Mouse (Mus musculus) fat pad, adult 2 months (tissue): ENCODE measurements around the gene E2f1.

ENCODE experiments used
- DNase-seq: peaks from one replicate; pipeline ENCODE4 v3.0.0-alpha.2; 2011; ENCODE audit warnings: low read depth, low spot score; ENCODE audit errors: extremely low read depth

E2f1 gene

GRCm38 (mm10) chr2:154569836-154570286 is at the start of gene E2f1:
Gene E2f1, minus strand, starts transcription at chr2:154569892.
- DNase-seq: no peak

- no peak for DNase-seq
Observed at GRCm38 (mm10) chr2:154617061-154617460, 47.4 kb upstream of the E2f1 start.

GRCm38 (mm10) chr2:154615674-154616073 is 46.0 kb upstream of the E2f1 start:
- no peak for DNase-seq

GRCm38 (mm10) chr2:154614841-154615576 is 45.3 kb upstream of the E2f1 start:
- DNase-seq: no peak

GRCm38 (mm10) chr2:154613118-154614115 is 43.7 kb upstream of the E2f1 start, which contains the start of the genes Zfp341 and 4930519P11Rik:
Gene Zfp341, plus strand, starts transcription at chr2:154613297.
Gene 4930519P11Rik, minus strand, starts transcription at chr2:154613437.
- DNase-seq: no peak

GRCm38 (mm10) chr2:154609050-154609767 is 39.5 kb upstream of the E2f1 start:
- DNase-seq: peak; percentile 98

GRCm38 (mm10) chr2:154606965-154607364 is 37.3 kb upstream of the E2f1 start:
- DNase-seq: peak; percentile 95

- no peak for DNase-seq
Observed at GRCm38 (mm10) chr2:154604156-154604555, 34.5 kb upstream of the E2f1 start.

- peak; percentile 97 for DNase-seq
Observed at GRCm38 (mm10) chr2:154603638-154604153, 34.0 kb upstream of the E2f1 start, which contains the start of gene Pxmp4. Gene Pxmp4, minus strand, starts transcription at chr2:154603708.

GRCm38 (mm10) chr2:154603007-154603637 is 33.4 kb upstream of the E2f1 start:
- no peak for DNase-seq

- DNase-seq: peak; percentile 76
Observed at GRCm38 (mm10) chr2:154601324-154601723, 31.6 kb upstream of the E2f1 start.

- no peak for DNase-seq
Observed at GRCm38 (mm10) chr2:154600586-154600985, 30.9 kb upstream of the E2f1 start.

- DNase-seq: no peak
Observed at GRCm38 (mm10) chr2:154597399-154597798, 27.7 kb upstream of the E2f1 start.

GRCm38 (mm10) chr2:154595775-154596174 is 26.1 kb upstream of the E2f1 start:
- DNase-seq: no peak

GRCm38 (mm10) chr2:154593025-154593424 is 23.3 kb upstream of the E2f1 start:
- DNase-seq: no peak

GRCm38 (mm10) chr2:154591239-154591638 is 21.5 kb upstream of the E2f1 start:
- DNase-seq: no peak

GRCm38 (mm10) chr2:154589051-154589450 is 19.4 kb upstream of the E2f1 start:
- no peak for DNase-seq

- DNase-seq: no peak
Observed at GRCm38 (mm10) chr2:154586405-154586804, 16.7 kb upstream of the E2f1 start.

GRCm38 (mm10) chr2:154584931-154585601 is 15.4 kb upstream of the E2f1 start:
- DNase-seq: no peak
